Mouse (Mus musculus): ENCODE data around the gene Cfap97.
"Not testable (repeated sequence)": the region's sequence is repeated elsewhere in the genome, so short reads cannot be mapped to it uniquely, and the experiment has no call there.

- not testable (repeated sequence) for TF ChIP-seq CTCF (IDR thresholded peaks at IDR 0.05; ENCODE audit: insufficient read depth, low read length); POLR2A (IDR thresholded peaks at IDR 0.05; ENCODE audit: borderline replicate concordance, extremely low read depth, low read depth, low read length)
Observed at GRCm38 (mm10) chr8:46231968-46232367, 80.4 kb downstream of the Cfap97 start.

Measured in lung, adult 2 months (tissue).